Mouse (Mus musculus) natural killer cell, adult 2 months (primary cell): ENCODE data around the gene Dhdds.
"Not testable (repeated sequence)": the region's sequence is repeated elsewhere in the genome, so short reads cannot be mapped to it uniquely, and the experiment has no call there.

ENCODE experiments used
- DNase-seq, 2 experiments: peaks; one replicate each; pipeline ENCODE4 v3.0.0; 2022; ENCODE audit warnings: low spot score in 2 of 2

Gene Dhdds

GRCm38 (mm10) chr4:134005581-134006358 is 5.1 kb upstream of the Dhdds start:
- no peak for DNase-seq

DNA sequence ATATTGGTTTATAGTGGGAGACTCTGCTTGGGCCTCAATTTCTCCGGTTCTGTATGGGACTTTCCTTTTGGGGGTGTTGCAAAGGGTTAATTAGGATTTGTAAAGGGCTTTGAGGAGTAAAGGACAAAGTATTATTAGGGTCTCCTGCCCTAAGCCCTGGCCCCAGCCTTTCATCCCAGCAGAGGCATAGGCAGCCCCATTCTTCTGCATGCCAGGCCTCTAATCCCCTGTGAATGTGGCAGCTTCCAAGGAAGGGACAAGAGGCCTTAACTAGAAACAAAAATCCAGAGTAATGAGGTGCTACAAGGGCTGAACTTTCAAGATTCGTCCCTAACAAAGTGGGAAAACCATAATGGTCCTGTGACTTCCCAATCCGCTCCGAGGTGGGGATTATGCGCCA is 2.2 kb upstream of the Dhdds start:
- no peak for DNase-seq

DNA sequence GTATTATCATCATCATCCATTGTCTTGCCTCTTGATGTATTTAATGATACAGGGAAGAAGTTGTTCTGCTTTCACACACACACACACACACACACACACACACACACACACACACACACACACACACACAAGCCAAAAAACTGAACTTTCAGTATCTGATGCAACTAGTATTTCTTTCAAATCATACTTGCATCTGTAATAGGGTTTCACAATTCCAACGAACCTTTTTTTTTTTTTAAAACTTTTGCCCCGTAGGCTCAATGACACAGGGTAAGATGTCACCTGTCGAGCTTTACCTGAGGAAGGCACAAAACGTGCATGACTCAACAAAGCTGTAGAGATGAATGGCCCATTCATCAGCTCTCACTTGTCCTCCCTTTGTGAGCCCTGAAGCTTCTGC is 1.5 kb upstream of the Dhdds start:
- DNase-seq: no peak

GRCm38 (mm10) chr4:134001710-134002109 is 992 bp upstream of the Dhdds start:
- no peak for DNase-seq

GRCm38 (mm10) chr4:133994697-133995096 is 6.0 kb downstream of the Dhdds start:
- DNase-seq: no peak

DNA sequence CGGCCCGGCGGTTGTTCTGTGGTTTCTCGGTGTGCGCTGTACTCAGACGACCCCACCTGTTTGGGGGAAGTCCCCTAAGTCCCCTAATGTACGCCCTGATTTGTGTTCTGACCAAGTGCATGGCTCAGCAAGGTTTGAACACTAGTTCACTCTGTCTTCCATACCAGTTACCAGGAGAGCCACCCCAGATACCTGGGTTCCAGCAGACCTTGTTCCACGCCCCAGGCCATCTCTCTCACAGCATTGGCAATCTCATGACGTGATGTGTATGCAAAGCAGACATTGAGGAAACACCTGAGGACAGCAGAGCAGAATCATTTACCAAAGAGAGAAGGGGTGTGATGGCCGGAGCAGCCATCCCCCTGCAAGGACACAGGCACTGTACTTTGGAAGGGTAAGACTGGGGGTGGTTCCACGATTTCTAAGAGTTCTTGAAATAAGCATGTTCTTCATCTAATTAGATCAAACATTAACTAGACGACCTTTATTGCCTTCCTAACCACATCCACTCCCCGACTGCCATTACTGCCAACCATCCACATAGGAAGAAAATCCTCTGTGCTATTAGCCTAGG is 9.5 kb downstream of the Dhdds start:
- no peak for DNase-seq

DNA sequence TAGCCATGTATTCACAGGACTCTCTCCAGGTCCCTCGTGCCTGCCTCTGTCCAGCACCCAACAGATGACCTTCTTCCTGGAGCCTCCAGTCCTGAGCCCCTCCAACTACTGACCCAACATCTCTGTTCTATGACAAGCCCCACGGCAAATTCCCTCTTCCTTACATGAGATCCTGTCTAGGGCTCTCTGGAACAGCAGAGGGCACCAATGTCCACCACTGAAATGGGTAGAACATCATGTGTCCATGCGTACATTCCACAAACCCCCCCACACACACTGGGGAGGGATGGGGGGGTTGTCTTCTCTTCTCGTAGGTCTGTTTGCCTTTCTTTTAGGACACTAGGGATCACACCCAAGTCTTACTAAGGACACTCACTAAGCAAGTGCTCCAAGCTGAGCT is 10.7 kb downstream of the Dhdds start:
- DNase-seq: no peak

DNA sequence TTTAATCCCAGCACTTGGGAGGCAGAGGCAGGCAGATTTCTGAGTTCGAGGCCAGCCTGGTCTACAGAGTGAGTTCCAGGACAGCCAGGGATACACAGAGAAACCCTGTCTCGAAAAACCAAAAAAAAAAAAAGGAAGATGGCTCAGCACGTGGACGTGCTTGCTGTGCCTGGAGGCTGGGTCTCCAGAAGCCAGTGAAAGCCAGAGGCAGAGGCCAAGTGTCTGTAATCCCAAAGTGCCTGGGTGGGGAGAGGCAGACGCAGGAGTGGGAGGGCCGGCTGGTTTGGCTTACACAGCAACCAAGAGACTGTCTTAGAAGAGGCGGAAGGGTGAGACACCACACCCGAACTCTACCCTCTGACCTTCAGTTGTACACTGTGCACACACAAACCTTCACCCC is 12.4 kb downstream of the Dhdds start:
- not testable (repeated sequence) for DNase-seq

GRCm38 (mm10) chr4:133982936-133983335 is 17.8 kb downstream of the Dhdds start:
- no peak for DNase-seq

DNA sequence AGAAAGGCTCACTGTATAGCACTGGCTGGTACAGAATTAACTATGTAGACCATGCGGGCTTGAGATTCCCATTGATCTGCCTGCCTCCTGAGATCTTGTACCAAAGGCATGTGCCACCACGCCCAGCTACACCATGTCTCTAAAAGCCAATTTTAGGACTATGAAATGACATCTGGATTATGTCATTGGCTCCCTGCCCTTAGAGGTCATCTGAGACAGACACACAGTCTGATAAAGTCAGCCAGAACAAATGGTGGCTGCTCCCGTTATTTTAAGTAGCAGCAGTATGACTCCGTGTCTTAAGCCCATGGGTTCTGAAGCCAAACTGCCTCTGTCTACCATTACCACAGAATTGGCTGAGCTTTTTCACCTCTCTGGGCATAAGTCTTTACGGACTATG is 20.2 kb downstream of the Dhdds start:
- DNase-seq: no peak

DNA sequence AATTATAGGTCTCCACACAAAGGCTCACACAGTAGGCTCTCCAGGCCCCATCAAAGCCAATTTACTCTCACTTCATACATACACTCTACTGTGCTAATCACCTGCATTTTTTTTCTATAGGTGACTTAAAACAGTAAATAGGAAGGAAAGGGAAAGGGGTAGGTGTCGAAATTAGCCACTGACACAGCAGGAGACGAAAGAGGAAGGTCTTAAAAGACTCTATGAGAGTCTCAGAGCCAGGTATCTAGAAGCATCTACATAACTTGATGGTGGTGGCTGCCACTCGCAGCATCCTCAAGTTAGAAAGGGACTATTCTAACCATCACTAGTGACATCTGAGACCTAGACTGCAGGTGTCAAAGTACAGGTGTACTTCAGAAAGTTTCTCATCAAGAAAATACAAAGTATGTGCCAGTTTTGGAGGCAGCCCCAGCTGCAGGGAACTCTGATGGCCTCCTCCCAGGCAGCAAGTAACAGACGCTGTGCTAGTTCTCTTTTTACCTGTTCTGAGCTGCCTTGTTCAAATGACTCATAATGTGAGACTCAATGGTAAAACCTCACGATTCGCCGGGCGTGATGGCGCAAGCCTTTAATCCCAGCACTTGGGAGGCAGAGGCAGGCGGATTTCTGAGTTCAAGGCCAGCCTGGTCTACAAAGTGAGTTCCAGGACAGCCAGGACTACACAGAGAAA is 22.6 kb downstream of the Dhdds start:
- DNase-seq: no peak

DNA sequence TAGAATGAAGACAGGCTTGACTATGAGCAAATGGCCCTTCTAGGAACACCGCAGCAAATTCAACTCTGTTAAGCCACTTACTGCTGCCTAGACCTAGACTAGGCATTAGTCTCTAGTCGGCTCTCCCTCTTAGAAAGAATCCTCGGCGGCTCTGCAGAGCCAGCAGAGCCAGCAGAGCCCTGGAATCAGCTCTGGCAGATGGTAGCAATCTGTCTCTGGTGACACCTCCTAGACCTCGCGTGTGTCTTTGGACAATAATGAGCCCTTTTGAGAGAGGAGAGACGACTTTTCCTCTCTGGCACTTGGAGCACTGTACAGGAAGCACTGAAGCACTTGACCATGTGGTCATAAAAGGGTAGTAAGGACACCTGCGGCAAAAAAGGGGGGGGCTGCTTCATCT is 29.0 kb downstream of the Dhdds start:
- no peak for DNase-seq

GRCm38 (mm10) chr4:133970876-133971275 is 29.8 kb downstream of the Dhdds start:
- no peak for DNase-seq

DNA sequence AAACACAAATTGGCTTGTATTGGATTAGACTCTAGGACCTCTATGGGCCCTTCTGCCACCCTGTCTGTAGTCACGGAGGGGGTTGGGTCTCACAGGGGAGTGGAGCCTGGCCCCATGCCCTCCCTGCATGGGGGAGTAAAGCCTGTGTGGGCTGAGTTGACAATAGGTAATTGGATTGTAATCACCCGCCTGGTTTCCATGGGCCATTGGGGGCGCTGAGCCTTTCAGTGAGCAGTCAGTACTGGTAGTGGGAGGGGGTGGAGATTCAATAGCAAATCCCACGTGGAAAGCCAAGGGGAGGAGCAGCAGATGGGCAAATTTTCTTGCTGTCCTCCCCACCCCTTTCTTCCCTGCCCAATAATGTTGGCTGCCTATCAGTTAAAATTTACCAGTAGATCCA is 30.5 kb downstream of the Dhdds start:
- DNase-seq: no peak

GRCm38 (mm10) chr4:133969114-133969770 is 31.5 kb downstream of the Dhdds start:
- no peak for DNase-seq

- peak; percentile 26 to 37 for DNase-seq
Measured at GRCm38 (mm10) chr4:133968150-133968921, 32.4 kb downstream of the Dhdds start, which contains the start of gene Hmgn2. TSS of gene Hmgn2 (minus strand) at chr4:133968650.

- DNase-seq: peak; percentile 77 to 86
Measured at GRCm38 (mm10) chr4:133967866-133968149, 32.9 kb downstream of the Dhdds start.

GRCm38 (mm10) chr4:133967138-133967865 is 33.4 kb downstream of the Dhdds start:
- peak; percentile 94 to 96 for DNase-seq

GRCm38 (mm10) chr4:133966271-133966940 is 34.3 kb downstream of the Dhdds start:
- DNase-seq: no peak

- DNase-seq: no peak
Measured at GRCm38 (mm10) chr4:133962566-133962965, 38.2 kb downstream of the Dhdds start.

DNA sequence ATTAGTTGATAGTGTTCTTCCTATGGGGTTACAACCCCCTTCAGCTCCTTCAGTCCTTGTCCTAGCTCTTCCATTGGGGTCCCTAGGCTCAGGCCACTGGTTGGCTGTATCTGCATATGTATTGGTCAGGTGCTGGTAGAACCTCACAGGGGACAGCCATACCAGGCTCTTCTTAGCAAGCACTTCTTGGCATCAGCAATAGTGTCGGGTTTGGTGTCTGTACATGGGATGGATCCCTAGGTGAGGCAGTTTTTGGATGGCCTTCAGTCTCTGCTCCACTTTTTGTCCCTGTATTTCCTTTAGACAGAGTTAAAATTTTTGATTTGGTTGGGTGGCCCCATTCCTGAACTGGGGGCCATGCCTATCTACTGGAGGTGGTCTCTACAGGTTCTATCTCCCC is 41.8 kb downstream of the Dhdds start:
- DNase-seq: no peak
